Mouse (Mus musculus) thymus, postnatal 36 days (tissue): ENCODE measurements around the gene Phb2.

Experiments
- DNase-seq, 2 experiments: peaks; one replicate each; pipeline ENCODE4 v3.0.0; 2022; ENCODE audit warnings: mixed read lengths in 2 of 2

Phb2 gene

GRCm38 (mm10) chr6:124724472-124724871 is 12.3 kb downstream of the Phb2 start:
- peak in 1 of 2 experiments; percentile 8 for DNase-seq

- DNase-seq, result no peak
Measured at GRCm38 (mm10) chr6:124728621-124729020, 16.5 kb downstream of the Phb2 start.

- DNase-seq, result peak in 1 of 2 experiments; percentile 58
Measured at GRCm38 (mm10) chr6:124729850-124730705, 17.9 kb downstream of the Phb2 start.

GRCm38 (mm10) chr6:124731038-124731437 is 18.9 kb downstream of the Phb2 start:
- DNase-seq, result no peak

GRCm38 (mm10) chr6:124732476-124733370 is 20.6 kb downstream of the Phb2 start:
- peak; percentile 86 to 90 for DNase-seq

GRCm38 (mm10) chr6:124734417-124734816 is 22.3 kb downstream of the Phb2 start:
- DNase-seq, result no peak

GRCm38 (mm10) chr6:124737040-124737439 is 24.9 kb downstream of the Phb2 start:
- DNase-seq, result no peak

- peak; percentile 48 to 64 for DNase-seq
Measured at GRCm38 (mm10) chr6:124738511-124739023, 26.4 kb downstream of the Phb2 start, which contains the start of gene Ptpn6. TSS of gene Ptpn6 (minus strand) at chr6:124738714.

GRCm38 (mm10) chr6:124739231-124739796 is 27.2 kb downstream of the Phb2 start:
- no peak for DNase-seq

- no peak for DNase-seq
Measured at GRCm38 (mm10) chr6:124740211-124740887, 28.2 kb downstream of the Phb2 start.

- DNase-seq, result peak; percentile 91 to 95
Measured at GRCm38 (mm10) chr6:124740888-124741761, 29.0 kb downstream of the Phb2 start, which contains the start of gene Grcc10. TSS of gene Grcc10 (minus strand) at chr6:124741374.

GRCm38 (mm10) chr6:124741842-124742241 is 29.7 kb downstream of the Phb2 start:
- DNase-seq, result no peak

- DNase-seq, result peak in 1 of 2 experiments; percentile 37
Measured at GRCm38 (mm10) chr6:124742839-124743514, 30.8 kb downstream of the Phb2 start.

- no peak for DNase-seq
Measured at GRCm38 (mm10) chr6:124743647-124744046, 31.5 kb downstream of the Phb2 start.

GRCm38 (mm10) chr6:124744755-124745321 is 32.7 kb downstream of the Phb2 start:
- DNase-seq, result peak in 1 of 2 experiments; percentile 61

- DNase-seq, result peak; percentile 94 to 95
Measured at GRCm38 (mm10) chr6:124745490-124746295, 33.6 kb downstream of the Phb2 start.

- DNase-seq, result no peak
Measured at GRCm38 (mm10) chr6:124746296-124746605, 34.1 kb downstream of the Phb2 start.

GRCm38 (mm10) chr6:124746654-124747632 is 34.8 kb downstream of the Phb2 start:
- peak in 1 of 2 experiments; percentile 20 for DNase-seq
